Mouse (Mus musculus) c-Kit-positive CD71-negative TER-119-negative erythroid progenitor cells, embryonic 14.5 days (primary cell): Measurements from ENCODE around the gene Snd1.

ENCODE experiments used
- DNase-seq: peaks from one replicate; pipeline ENCODE4 v3.0.0-alpha.2; 2013; ENCODE audit warnings: low read depth

Gene Snd1

GRCm38 (mm10) chr6:28871725-28872420 lies 396.9 kb downstream of the Snd1 start:
- no peak for DNase-seq

- DNase-seq = no peak
Measured at GRCm38 (mm10) chr6:28872421-28872795, 397.5 kb downstream of the Snd1 start.

- no peak for DNase-seq
Measured at GRCm38 (mm10) chr6:28874053-28874452, 399.1 kb downstream of the Snd1 start.

DNA sequence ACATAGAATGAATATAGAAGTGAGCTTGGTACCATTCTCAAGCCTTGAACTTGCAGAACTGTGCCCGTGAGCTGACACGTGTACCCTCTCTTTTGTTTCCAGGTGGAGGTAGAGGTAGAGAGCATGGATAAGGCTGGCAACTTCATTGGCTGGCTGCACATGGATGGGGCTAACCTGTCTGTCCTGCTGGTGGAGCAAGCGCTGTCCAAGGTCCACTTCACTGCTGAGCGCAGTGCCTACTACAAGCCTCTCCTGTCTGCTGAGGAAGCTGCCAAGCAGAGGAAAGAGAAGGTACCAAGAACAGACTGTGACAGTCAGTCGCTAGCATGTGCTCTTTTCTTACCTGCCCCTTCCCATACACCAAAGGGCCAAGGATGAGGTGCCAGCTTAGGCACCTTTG lies 399.8 kb downstream of the Snd1 start:
- no peak for DNase-seq

DNA sequence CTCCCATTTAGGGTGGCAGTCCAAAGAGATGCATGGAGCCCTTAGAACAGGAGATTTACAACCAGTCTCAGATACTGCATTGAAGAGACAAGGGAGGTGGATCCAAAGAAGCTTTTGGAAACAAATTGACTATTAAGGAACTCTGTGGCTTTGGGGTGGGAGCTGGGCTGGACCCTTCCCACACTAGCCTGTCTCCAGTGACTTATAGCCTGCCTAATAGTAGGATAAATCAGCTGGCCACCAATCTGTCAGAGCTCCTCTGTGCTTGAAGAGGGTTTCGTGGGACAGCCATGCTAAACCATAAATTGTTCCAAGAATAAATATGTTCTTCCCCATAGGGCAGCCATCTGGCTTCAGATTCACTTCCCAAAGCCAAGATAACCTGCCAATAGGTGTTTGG lies 400.4 kb downstream of the Snd1 start:
- DNase-seq = no peak

DNA sequence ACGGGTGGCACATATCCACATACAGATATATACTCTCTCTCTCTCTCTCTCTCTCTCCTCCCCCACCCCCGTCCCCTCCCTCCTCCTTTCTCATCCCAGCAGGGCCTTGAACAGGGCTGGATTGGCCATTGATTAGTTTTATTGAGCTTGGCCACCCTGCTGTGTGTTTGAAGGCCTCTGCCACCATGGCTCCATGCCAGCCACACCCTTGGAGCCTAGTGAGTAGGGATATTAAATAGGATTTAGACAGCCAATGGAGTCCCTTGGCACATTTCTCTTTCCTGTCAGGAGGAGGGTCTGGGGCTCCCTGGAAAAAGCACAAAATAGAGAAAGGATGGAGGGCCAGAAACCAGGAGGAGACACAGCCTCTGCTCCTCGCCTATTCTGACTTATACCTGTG lies 401.6 kb downstream of the Snd1 start:
- DNase-seq = no peak

- DNase-seq = no peak
Measured at GRCm38 (mm10) chr6:28877945-28878666, 403.2 kb downstream of the Snd1 start.

DNA sequence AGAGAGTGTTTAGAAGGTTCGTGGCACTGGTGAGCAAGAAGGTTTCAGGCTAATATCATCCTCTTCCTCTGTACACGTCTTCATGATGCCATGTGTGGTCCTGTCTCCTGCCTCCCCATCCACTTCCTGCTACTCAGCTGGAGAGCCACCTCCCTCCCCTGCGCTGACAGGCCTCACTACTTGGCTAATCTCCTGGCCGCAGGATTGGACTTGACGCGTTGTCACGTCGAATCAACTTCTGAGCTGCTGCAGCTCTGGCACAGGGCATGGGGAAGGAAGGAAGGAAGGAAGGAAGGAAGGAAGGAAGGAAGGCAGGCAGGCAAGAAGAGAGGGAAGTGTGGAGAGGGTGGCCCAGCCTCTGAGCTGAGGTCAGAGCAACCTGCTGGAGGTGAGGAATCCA lies 404.4 kb downstream of the Snd1 start:
- no peak for DNase-seq

- DNase-seq = no peak
Measured at GRCm38 (mm10) chr6:28880909-28881308, 406.0 kb downstream of the Snd1 start.

- no peak for DNase-seq
Measured at GRCm38 (mm10) chr6:28883518-28883917, 408.6 kb downstream of the Snd1 start.

DNA sequence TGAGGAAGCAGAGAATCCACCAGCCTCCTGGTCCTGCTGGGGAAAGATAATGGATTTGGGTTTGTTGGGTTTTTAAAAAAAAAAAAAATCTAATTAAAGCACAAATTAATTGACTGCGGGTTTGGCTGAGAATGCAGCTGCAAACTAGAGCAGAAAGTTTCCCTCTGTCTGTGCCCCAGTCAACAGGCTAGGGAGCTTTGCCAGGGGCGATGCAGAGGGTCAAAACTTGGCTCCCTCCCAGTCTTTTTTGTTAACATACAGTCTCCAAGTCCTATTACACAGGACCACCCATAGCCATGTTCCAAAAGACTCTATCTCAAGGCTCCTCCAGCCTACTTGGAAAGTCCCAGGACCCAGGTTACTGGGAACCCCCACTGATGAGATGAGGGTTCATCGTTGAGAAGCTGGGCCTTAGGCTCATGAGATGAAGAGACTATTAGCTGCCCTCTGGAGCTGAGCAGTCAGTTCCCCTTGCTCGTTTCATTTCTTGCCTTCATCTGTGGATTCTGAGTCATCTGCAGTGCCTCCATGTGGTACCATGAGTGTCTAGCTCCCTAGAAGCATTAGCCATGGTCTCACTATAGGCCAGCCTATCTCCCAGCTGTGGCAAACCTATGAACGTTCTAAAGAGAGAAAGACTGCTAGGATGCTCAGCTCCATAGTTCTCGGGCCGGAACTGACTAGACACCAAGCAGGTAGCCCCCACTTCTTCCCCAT lies 411.9 kb downstream of the Snd1 start:
- no peak for DNase-seq

DNA sequence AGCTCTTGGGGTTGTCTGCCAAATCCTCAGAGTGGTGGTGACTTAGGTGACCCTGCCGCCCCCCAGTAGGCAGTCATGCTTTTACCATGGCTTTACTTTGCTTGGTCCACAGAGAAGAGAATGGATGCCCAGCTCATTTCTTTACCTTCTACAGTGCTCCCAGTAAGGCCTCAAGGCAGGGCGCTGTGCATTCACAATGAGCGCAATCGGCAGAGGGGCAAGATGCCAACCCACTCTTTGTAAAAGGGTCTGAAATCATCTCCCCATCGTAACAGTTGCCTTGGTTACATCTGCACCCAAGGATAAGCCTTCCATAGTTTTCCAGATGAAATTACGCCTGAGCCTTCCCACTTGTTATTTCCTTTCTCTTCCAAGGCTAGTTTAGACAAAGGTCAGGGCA lies 415.5 kb downstream of the Snd1 start:
- no peak for DNase-seq

- no peak for DNase-seq
Measured at GRCm38 (mm10) chr6:28891480-28891879, 416.5 kb downstream of the Snd1 start.

- no peak for DNase-seq
Measured at GRCm38 (mm10) chr6:28895004-28895515, 420.1 kb downstream of the Snd1 start.

- no peak for DNase-seq
Measured at GRCm38 (mm10) chr6:28895726-28896125, 420.8 kb downstream of the Snd1 start.

DNA sequence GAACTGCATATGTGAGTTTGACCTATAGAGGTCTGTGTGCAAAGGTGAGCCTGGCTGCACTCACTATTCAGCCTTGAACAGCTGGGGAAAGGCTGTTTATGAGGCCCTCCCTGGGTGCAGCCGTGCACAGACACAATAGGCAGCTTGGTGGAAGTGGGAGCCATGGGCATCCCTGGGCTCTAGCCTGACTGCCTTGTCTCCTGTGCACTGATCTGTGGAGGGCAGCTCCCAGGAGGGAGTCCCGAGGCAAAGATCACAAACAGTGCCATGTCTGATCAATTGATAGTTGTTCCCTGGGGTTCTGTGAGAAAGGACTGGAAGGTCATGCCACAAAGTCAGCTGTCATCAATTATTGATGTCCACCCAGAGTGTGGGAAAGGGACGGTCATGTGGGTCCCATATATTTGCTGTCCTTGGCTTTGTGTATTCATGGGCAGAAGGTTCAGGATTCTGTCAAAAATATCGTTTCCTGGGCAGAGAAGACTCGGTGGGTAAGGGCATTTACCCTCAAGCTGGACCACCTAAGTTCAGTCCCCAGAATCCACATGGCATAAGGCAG lies 421.9 kb downstream of the Snd1 start:
- DNase-seq = no peak

DNA sequence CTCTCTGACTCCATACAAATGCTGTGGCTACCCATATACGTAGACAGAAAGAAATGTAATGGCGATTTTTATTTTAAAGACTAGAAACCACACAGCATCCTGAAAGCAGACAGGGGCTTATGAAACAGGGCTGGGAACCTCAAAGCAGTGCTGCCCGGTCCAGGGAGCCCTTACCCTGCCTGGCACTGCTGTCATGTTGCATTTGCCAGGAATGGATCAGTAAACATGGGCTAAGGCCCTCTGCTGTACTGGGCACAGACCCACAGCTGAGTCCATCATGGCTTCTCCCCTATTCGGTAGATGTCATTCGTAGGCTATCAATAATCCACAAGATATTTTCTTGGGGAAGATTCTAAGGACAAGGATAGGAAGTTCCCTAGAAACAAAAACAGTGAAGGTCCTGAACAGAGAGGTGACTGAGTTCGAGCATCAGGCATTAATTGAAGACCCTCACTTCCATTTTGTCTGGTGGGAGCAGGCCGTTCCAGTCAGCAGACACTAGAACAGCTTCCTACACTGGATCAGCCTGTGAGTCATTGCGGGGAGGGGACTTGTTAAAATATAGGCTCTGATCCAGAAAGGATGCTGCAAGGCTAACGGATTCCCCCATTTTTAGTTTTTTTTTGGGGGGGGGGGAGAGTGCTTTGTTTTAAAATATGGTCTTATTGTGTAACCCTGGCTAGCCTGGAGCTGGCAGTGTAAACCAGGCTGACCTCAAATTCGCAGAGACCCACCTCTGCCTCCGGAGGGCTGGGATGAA lies 422.6 kb downstream of the Snd1 start:
- DNase-seq = no peak

DNA sequence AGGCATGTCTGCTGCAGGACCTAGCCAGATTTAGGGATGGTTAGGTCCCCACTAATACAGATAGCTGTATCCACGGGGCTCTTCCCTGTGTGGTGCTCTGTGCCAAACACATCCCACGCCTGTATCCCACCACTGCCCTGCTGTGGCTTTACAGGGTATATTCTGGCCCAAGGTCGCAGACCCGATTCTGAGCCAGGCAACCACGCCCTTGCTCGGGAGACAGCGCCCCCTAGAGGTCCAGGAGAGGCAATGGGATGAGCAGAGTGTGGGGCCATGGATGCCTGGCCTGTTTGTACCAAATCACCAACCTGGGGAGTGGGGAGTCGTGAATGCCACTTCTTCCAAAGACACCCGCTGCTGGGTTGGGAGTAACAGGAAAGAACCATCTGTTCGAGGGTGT lies 423.9 kb downstream of the Snd1 start:
- DNase-seq = peak; percentile 50

DNA sequence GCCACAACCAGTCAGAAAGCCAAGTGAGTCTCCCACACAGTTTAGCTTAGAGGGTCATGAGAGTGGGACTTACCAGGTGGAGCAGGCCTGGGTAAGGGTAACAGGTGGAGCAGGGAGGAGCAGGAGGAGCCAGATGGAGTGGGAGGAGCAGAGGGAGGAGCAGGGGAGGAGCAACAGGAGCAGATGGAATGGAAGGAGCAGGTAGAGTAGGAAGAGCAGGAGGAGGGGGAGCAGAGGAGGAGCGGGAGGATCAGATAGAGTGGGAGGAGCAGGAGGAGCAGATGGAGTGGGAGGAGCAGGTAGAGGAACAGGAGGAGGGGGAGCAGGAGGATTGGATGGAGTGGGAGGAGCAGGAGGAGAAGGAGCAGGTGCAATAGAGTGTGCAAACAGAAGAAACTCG lies 427.6 kb downstream of the Snd1 start:
- no peak for DNase-seq

GRCm38 (mm10) chr6:28904417-28904816 lies 429.5 kb downstream of the Snd1 start:
- DNase-seq = no peak

GRCm38 (mm10) chr6:28905301-28905700 lies 430.4 kb downstream of the Snd1 start:
- DNase-seq = no peak

DNA sequence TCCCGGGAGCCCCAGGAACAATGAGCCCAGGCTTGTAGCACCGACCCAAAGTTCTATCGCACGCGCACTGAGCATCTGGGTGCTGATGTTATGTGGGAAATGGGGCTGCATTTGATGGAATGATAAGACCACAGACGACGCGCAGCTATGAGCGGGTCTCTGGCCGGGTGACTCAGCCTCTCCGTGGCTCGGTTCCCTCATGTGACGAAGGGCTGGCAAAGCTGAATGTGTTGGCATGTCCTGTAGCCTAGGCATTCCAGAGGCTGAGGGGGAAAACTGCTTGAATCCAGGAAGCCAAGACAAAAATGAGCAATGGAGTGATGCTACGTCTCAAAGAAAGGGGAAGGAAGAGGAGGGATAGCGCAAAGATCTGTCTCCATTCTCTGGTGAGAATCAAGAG lies 434.9 kb downstream of the Snd1 start:
- no peak for DNase-seq
